Mouse (Mus musculus) testis, adult 10 weeks (tissue): ENCODE data around the gene Gm14597. TPM values are rescaled to one million over a fixed set of nuclear protein-coding genes. Genes with fewer than 3 reads are reported as not detected.

Experiments
- polyA plus RNA-seq: library from polyadenylated mRNA; stranded (reverse); fragments of 350-450 nt; fragmentation: Illumina TruSeq; extraction: RNeasy Lipid Tissue Mini Kit (QIAGEN cat#74804); gene quantifications from one replicate; pipeline ENCODE4 v1.2.3, GENCODE M21; 2014; ENCODE audit warnings: low read depth, low replicate concordance

Gene Gm14597
- 12.2 TPM for polyA plus RNA-seq

GRCm38 (mm10) chrX:53608879-53609278, at the start of gene Gm14597:
TSS of gene Gm14597 (minus strand) at chrX:53608979.

GRCm38 (mm10) chrX:53642980-53643961, 34.5 kb upstream of the Gm14597 start, which contains the start of gene Rtl8a:
TSS of gene Rtl8a (minus strand) at chrX:53643682.

DNA sequence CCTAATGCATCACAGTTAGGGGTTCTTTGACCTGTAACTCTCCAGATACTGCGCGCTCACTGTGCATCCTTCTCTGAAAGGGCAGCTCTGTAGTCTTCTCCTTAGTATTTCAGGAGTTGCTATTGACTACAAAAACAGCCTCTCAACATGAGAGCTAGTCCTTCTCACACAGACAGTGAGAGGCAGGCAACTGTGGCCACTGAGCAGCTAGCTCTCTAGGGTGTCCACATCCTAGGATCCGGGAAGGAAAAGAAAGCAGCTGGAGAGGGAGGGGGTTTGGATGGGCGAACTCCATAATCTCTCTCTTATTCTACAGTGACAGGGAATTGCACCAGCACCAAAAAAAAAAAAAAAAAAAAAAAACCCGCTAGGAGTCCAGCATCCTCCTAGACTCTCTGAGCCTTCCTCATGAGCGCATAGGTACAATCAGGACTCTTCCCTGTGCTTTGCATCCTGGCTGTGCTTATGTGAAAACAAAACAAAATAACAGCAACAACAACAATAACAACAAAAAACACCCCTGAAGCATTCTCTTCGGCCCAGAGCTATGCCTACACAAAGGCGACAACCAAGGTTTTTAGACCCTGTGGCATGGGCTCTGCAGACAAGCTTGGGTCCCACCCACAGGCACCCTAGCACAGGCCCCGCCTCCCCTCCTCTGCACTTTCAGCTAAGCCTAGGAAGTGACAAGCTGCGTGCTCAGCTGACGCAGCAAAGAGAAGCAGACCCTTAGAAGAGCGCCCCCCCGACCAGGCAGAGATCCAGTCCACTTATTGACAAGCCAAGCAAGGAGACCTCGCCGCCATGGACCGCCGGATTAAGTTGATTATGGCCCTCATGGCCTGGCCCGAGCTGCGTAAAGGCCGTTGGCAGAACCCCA, 1.3 kb downstream of the Gm14597 start, which contains the start of gene Rtl8c:
Rtl8c (plus strand) TSS at position 791 of the 880 bp plus-strand sequence.

Other genes with a start within 250 kb of the Gm14597 start
- gene Mospd1, start 238.5 kb downstream of the Gm14597 start, polyA plus RNA-seq = 12.3 TPM
- gene Etd, start 174.1 kb downstream of the Gm14597 start, polyA plus RNA-seq = 34.9 TPM
- not detected for gene Rtl8c, start 947 bp downstream of the Gm14597 start, polyA plus RNA-seq
- gene Rtl8a, start 34.7 kb upstream of the Gm14597 start, polyA plus RNA-seq = 0.99 TPM
- 0.42 TPM for gene Rtl8b, start 61.4 kb upstream of the Gm14597 start, polyA plus RNA-seq
- gene 4930502E18Rik, start 115.8 kb upstream of the Gm14597 start, polyA plus RNA-seq = 20.7 TPM
- gene 1700013H16Rik, start 148.9 kb upstream of the Gm14597 start, polyA plus RNA-seq = 110 TPM
- not detected for gene Zfp36l3, start 167.4 kb upstream of the Gm14597 start, polyA plus RNA-seq
- gene Xlr, start 188.7 kb upstream of the Gm14597 start, polyA plus RNA-seq = 10.5 TPM